Mouse (Mus musculus): ENCODE data around the gene Yjefn3. TPM values are rescaled to one million over a fixed set of nuclear protein-coding genes. Genes with fewer than 3 reads are reported as not detected.
A peak's percentile ranks its signal among the peaks of the same experiment; 100 is the strongest.

The Yjefn3 gene
- total RNA-seq, 2 experiments from 2014 or later, result 25.8 to 30.7 TPM

GRCm38 (mm10) chr8:69876967-69877366 is 25.5 kb downstream of the Yjefn3 start:
- H3K27ac ChIP-seq, result no peak overlapping the region
- intact Hi-C loops (cut with DNase I), result no loop called here
- no peak for TF ChIP-seq CTCF (IDR thresholded peaks at IDR 0.05)
- no peak overlapping the region for H3K4me3 ChIP-seq
- DNase-seq (ENCODE audit: extremely low spot score in 1 of 2, low spot score in 2 of 2), result peak in 1 of 2 experiments; percentile 6

- no peak overlapping the region for H3K4me3 ChIP-seq
- intact Hi-C loops (cut with DNase I), result no loop called here
- TF ChIP-seq CTCF (IDR thresholded peaks at IDR 0.05), result no peak
- no peak overlapping the region for H3K27ac ChIP-seq
- DNase-seq (ENCODE audit: extremely low spot score in 1 of 2, low spot score in 2 of 2), result no peak
These were observed 26.4 kb downstream of the Yjefn3 start for GRCm38 (mm10) chr8:69876097-69876496.

- Histone ChIP-seq H3K27ac (no peak overlapping the region), H3K4me3 (no peak overlapping the region)
- intact Hi-C loops (cut with DNase I), result loop anchor here (1.0 to 5.0 kb wide), 2 partner anchors 42 to 123 kb away; partner anchors contain the start of gene Gatad2a
- no peak for TF ChIP-seq CTCF (IDR thresholded peaks at IDR 0.05)
- DNase-seq (ENCODE audit: extremely low spot score in 1 of 2, low spot score in 2 of 2), result no peak
These were observed 27.9 kb downstream of the Yjefn3 start for GRCm38 (mm10) chr8:69874654-69875053.

GRCm38 (mm10) chr8:69874155-69874554 is 28.4 kb downstream of the Yjefn3 start:
- Histone ChIP-seq H3K4me3 (no peak overlapping the region), H3K27ac (no peak overlapping the region)
- DNase-seq (ENCODE audit: extremely low spot score in 1 of 2, low spot score in 2 of 2), result peak in 1 of 2 experiments; percentile 81
- peak; percentile 92 for TF ChIP-seq CTCF (IDR thresholded peaks at IDR 0.05)
- intact Hi-C loops (cut with DNase I), result loop anchor here (1.0 to 5.0 kb wide), 2 partner anchors 42 to 123 kb away; partner anchors contain the start of gene Gatad2a

- no peak for TF ChIP-seq CTCF (IDR thresholded peaks at IDR 0.05)
- Histone ChIP-seq H3K27ac (no peak overlapping the region), H3K4me3 (no peak overlapping the region)
- intact Hi-C loops (cut with DNase I), result loop anchor here (5.0 kb wide), 1 partner anchor 126 kb away; the partner anchor contains the start of gene Gatad2a
- DNase-seq (ENCODE audit: extremely low spot score in 1 of 2, low spot score in 2 of 2), result no peak
These were observed 31.6 kb downstream of the Yjefn3 start for GRCm38 (mm10) chr8:69870907-69871306.

GRCm38 (mm10) chr8:69870003-69870765 is 32.3 kb downstream of the Yjefn3 start:
- Histone ChIP-seq H3K4me3 (no peak overlapping the region), H3K27ac (no peak overlapping the region)
- intact Hi-C loops (cut with DNase I), result loop anchor here (5.0 kb wide), 1 partner anchor 127 kb away; the partner anchor contains the start of gene Gatad2a
- no peak for TF ChIP-seq CTCF (IDR thresholded peaks at IDR 0.05)
- no peak for DNase-seq (ENCODE audit: extremely low spot score in 1 of 2, low spot score in 2 of 2)

- no peak overlapping the region for H3K4me3 ChIP-seq
- intact Hi-C loops (cut with DNase I), result loop anchor here (10.0 kb wide), 1 partner anchor 533 kb away; no protein-coding TSS in a partner anchor
- no peak for DNase-seq (ENCODE audit: extremely low spot score in 1 of 2, low spot score in 2 of 2)
- no peak overlapping the region for H3K27ac ChIP-seq
- no peak for TF ChIP-seq CTCF (IDR thresholded peaks at IDR 0.05)
These were observed 34.7 kb downstream of the Yjefn3 start for GRCm38 (mm10) chr8:69867696-69868326.

GRCm38 (mm10) chr8:69864180-69864579 is 38.3 kb downstream of the Yjefn3 start:
- Histone ChIP-seq H3K4me3 (no peak overlapping the region), H3K27ac (no peak overlapping the region)
- DNase-seq (ENCODE audit: extremely low spot score in 1 of 2, low spot score in 2 of 2), result no peak
- no peak for TF ChIP-seq CTCF (IDR thresholded peaks at IDR 0.05)
- intact Hi-C loops (cut with DNase I), result loop anchor here (10.0 kb wide), 1 partner anchor 529 kb away; no protein-coding TSS in a partner anchor

GRCm38 (mm10) chr8:69863387-69864020 is 39.0 kb downstream of the Yjefn3 start:
- intact Hi-C loops (cut with DNase I), result loop anchor here (10.0 kb wide), 1 partner anchor 529 kb away; no protein-coding TSS in a partner anchor
- TF ChIP-seq CTCF (IDR thresholded peaks at IDR 0.05), result no peak
- DNase-seq (ENCODE audit: extremely low spot score in 1 of 2, low spot score in 2 of 2), result no peak
- H3K4me3 ChIP-seq, result no peak overlapping the region
- H3K27ac ChIP-seq, result no peak overlapping the region

- no peak for DNase-seq (ENCODE audit: extremely low spot score in 1 of 2, low spot score in 2 of 2)
- intact Hi-C loops (cut with DNase I), result loop anchor here (10.0 kb wide), 1 partner anchor 526 kb away; no protein-coding TSS in a partner anchor
- Histone ChIP-seq H3K27ac (no peak overlapping the region), H3K4me3 (no peak overlapping the region)
- no peak for TF ChIP-seq CTCF (IDR thresholded peaks at IDR 0.05)
These were observed 41.3 kb downstream of the Yjefn3 start for GRCm38 (mm10) chr8:69861251-69861650.

GRCm38 (mm10) chr8:69860807-69861206 is 41.7 kb downstream of the Yjefn3 start:
- no peak; the same call in none of the 2 replicates for TF ChIP-seq CTCF (IDR thresholded peaks at IDR 0.05)
- intact Hi-C loops (cut with DNase I), result loop anchor here (10.0 kb wide), 1 partner anchor 526 kb away; no protein-coding TSS in a partner anchor
- H3K4me3 ChIP-seq, result no peak overlapping the region
- no peak overlapping the region for H3K27ac ChIP-seq
- no peak for DNase-seq (ENCODE audit: extremely low spot score in 1 of 2, low spot score in 2 of 2)

Measured in left cerebral cortex, adult 2 months (tissue).